Mouse (Mus musculus): Measurements from ENCODE around the gene Rps6ka5.

The Rps6ka5 gene

DNA sequence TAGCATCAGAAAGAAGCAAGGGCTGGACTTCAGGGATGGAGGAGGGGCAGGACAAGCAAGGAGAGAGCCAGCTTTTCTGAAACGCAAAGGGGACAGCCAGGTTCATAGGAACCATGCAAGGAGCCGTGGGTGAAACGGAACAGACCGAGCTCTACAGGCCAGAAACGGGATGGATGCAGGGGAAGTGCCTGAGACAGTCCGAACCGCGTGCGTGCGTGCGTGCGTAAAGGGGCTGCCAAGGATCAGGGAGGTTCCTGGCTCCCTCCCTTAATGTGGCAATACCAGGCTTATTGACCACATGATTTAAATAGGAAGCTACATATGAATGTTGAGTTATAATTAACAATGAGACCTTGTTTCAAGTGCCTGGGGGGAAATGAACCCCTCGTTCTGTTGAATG, 227.3 kb downstream of the Rps6ka5 start:
- ATAC-seq (ENCODE audit: low TSS enrichment), result peak; percentile 32; the same call in 1 of the 2 replicates

Measured in frontal cortex, adult (tissue).